Mouse (Mus musculus) heart, embryonic 11.5 days (tissue): ENCODE measurements at regions not wholly inside any gene's neighbourhood (a gene's known extent, or its start where the extent isn't known, plus 50 kb on each side); places are given as distances from the start of the nearest gene placed in this dataset.

Source experiments
- ATAC-seq: fragments of 200-750 bp; cut with Nextera tagmentation; replicated peaks from 2 replicates; pipeline ENCODE4 v1.8.0; 2017; ENCODE audit warnings: moderate library complexity; ENCODE audit not compliant: insufficient number of reproducible peaks, low FRiP score, low TSS enrichment
- H3K27ac ChIP-seq: fragments of 300-500 bp; sonication (generic); 2 replicates; pipeline ENCODE4 v1.5.1; 2014; ENCODE audit warnings: mild to moderate bottlenecking, low read depth, low read length
- H3K27me3 ChIP-seq: fragments of 300-500 bp; sonication (generic); 2 replicates; pipeline ENCODE4 v1.6.1; 2014; ENCODE audit warnings: mild to moderate bottlenecking, low read length, mixed read lengths; ENCODE audit not compliant: control insufficient read depth, insufficient read depth
- H3K36me3 ChIP-seq: fragments of 300-500 bp; sonication (generic); 2 replicates; pipeline ENCODE4 v1.6.1; 2014; ENCODE audit warnings: mild to moderate bottlenecking, low read length, moderate library complexity, mixed read lengths; ENCODE audit not compliant: control insufficient read depth, insufficient read depth
- H3K4me1 ChIP-seq: fragments of 300-500 bp; sonication (generic); 2 replicates; pipeline ENCODE4 v1.6.1; 2014; ENCODE audit warnings: low read length; ENCODE audit not compliant: control insufficient read depth, insufficient read depth
- H3K4me2 ChIP-seq: fragments of 300-500 bp; sonication (generic); 2 replicates; pipeline ENCODE4 v1.6.1; 2014; ENCODE audit warnings: mild to moderate bottlenecking, moderate library complexity
- H3K4me3 ChIP-seq: fragments of 300-500 bp; sonication (generic); 2 replicates; pipeline ENCODE4 v1.5.1; 2014; ENCODE audit warnings: low read depth, low read length
- H3K9ac ChIP-seq: fragments of 300-500 bp; sonication (generic); 2 replicates; pipeline ENCODE4 v1.6.1; 2014; ENCODE audit warnings: mild to moderate bottlenecking, low read depth, low read length, moderate library complexity
- H3K9me3 ChIP-seq: fragments of 300-500 bp; sonication (generic); replicated peaks from 2 replicates; pipeline ENCODE4 v1.6.1; 2016; ENCODE audit warnings: low read length; ENCODE audit not compliant: control insufficient read depth
- WGBS: fragments of 180-500 bp; shearing (Covaris S2); extraction: QIAGEN DNeasy Blood & Tissue Kit; methylation state at CpG from one replicate; pipeline ENCODE4 v1.1.7; 2014; ENCODE audit not compliant: insufficient replicate concordance; 5-methylcytosine and 5-hydroxymethylcytosine counted together

DNA sequence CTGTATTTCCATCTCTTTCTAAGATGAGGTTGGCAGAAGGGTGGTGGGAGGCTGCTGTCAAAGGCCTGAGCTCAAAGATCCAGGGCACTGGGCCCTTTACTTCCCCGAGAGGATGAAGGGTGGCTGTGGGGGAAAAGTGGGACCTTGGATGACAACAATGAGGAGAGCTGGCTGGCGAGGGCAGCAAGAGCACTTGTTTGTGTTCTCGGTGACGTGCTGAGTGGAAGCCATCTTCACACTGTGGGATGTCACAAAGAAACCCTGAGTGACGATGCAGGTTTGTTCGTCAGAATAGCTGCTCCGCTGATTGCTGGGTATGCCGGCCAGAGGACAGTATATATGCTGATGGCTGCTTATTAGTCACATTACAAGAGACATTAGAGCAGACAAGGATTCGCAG is 308.0 kb downstream of the Rnf144b start:
- H3K36me3 ChIP-seq = no peaks in the 10 kb centered on the region
- no peaks in the 10 kb centered on the region for H3K4me1 ChIP-seq
- 75% methylated on average over 9 of the region's 9 CpGs for WGBS
- no peak overlapping the region for H3K4me3 ChIP-seq
- H3K27ac ChIP-seq = no peak overlapping the region
- H3K9me3 ChIP-seq = no peaks in the 10 kb centered on the region
- no peak for ATAC-seq
- no peak overlapping the region for H3K9ac ChIP-seq
- H3K27me3 ChIP-seq = no peaks in the 10 kb centered on the region
- no peak overlapping the region for H3K4me2 ChIP-seq

DNA sequence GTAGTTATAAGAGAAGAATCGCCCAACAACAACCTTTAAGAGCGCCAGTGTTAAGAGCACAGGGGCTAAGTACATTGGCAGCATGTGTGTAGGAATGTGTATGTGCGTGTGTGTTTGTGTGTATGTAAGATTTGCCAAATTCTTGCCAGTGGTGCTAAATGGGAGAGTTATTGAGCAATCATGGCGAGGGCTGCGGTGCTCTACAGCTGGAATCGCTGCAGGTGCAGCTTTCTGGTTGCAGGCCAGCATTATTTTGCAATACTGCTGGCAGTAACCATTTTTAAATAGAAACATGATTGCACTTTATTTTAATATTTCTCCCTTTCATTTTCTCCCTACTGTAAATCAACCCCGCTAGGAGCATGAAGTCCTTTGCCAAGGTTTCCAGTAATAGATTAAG is 313.2 kb downstream of the Rnf144b start:
- no peaks in the 10 kb centered on the region for H3K27me3 ChIP-seq
- H3K9me3 ChIP-seq = no peaks in the 10 kb centered on the region
- H3K4me3 ChIP-seq = no peak overlapping the region
- no peaks in the 10 kb centered on the region for H3K4me1 ChIP-seq
- H3K27ac ChIP-seq = no peak overlapping the region
- no peak overlapping the region for H3K9ac ChIP-seq
- ATAC-seq = no peak
- WGBS = 85% methylated on average over 7 of the region's 7 CpGs
- no peaks in the 10 kb centered on the region for H3K36me3 ChIP-seq
- no peak overlapping the region for H3K4me2 ChIP-seq

DNA sequence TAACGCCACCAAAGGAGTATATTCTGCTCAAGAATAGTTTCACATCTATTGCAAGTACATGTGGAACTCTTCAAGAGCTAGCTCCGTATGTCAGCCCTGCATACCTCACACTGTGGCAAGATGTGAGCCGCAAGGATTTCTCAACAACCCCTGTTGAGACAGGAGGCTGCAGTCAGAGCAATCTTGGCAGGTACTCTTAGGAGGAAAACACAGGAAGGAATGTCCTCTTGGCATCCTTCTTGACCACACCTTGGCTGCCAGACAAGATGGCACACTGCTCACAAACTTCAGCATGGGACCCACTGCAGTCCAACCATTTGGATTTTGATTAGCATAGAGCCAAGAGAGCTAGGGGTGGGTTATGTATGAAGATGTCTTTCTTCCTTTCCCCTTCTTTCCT is 322.4 kb downstream of the Rnf144b start:
- Histone ChIP-seq H3K27ac (no peak overlapping the region), H3K4me3 (no peak overlapping the region), H3K4me1 (no peaks in the 10 kb centered on the region), H3K4me2 (no peak overlapping the region), H3K36me3 (no peaks in the 10 kb centered on the region), H3K27me3 (no peaks in the 10 kb centered on the region), H3K9me3 (no peaks in the 10 kb centered on the region), H3K9ac (no peak overlapping the region)
- WGBS = 78% methylated on average over 3 of the region's 3 CpGs
- ATAC-seq = no peak

- H3K4me3 ChIP-seq = no peak overlapping the region
Observed at GRCm38 (mm10) chr13:47452186-47452760, 329.8 kb downstream of the Rnf144b start.

DNA sequence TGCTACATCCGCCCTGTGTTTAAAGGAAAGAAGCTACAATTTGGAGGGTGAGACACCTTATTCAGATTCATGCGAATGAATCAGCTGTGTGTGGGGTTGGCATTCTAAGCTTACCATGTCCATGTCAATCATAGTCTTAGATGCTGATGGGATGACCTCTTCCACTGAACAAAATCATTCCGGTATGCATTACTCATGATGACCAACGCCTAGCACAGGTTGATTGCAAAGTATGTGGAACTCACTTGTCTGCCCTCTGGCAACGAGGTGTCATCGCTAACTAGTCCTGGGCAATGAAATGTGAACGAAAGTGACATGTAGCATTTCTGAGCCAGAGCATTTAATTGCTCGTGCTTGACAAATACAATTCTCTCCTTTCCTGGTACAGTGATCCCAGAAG is 339.7 kb downstream of the Rnf144b start:
- H3K27ac ChIP-seq = no peak overlapping the region
- H3K4me2 ChIP-seq = no peak overlapping the region
- H3K36me3 ChIP-seq = no peaks in the 10 kb centered on the region
- no peaks in the 10 kb centered on the region for H3K4me1 ChIP-seq
- no peak overlapping the region for H3K4me3 ChIP-seq
- 83% methylated on average over 8 of the region's 8 CpGs for WGBS
- no peak for ATAC-seq
- no peak overlapping the region for H3K9ac ChIP-seq
- H3K9me3 ChIP-seq = no peaks in the 10 kb centered on the region
- no peaks in the 10 kb centered on the region for H3K27me3 ChIP-seq

More at GRCm38 (mm10) chr13:47452186-47452760, 329.8 kb downstream of the Rnf144b start:
- 76% methylated on average over 17 of the region's 17 CpGs for WGBS
- no peaks in the 10 kb centered on the region for H3K36me3 ChIP-seq
- no peak overlapping the region for H3K27ac ChIP-seq
- H3K9me3 ChIP-seq = no peaks in the 10 kb centered on the region
- no peak for ATAC-seq
- H3K27me3 ChIP-seq = no peaks in the 10 kb centered on the region
- H3K4me2 ChIP-seq = no peak overlapping the region
- no peaks in the 10 kb centered on the region for H3K4me1 ChIP-seq
- no peak overlapping the region for H3K9ac ChIP-seq

GRCm38 (mm10) chr13:47471543-47472213 is 349.2 kb downstream of the Rnf144b start:
- 76% methylated on average over 14 of the region's 14 CpGs for WGBS
- no peaks in the 10 kb centered on the region for H3K27me3 ChIP-seq
- no peak for ATAC-seq
- no peak overlapping the region for H3K4me2 ChIP-seq
- H3K27ac ChIP-seq = no peak overlapping the region
- H3K36me3 ChIP-seq = no peaks in the 10 kb centered on the region
- H3K9ac ChIP-seq = no peak overlapping the region
- no peaks in the 10 kb centered on the region for H3K9me3 ChIP-seq
- H3K4me1 ChIP-seq = no peaks in the 10 kb centered on the region
- no peak overlapping the region for H3K4me3 ChIP-seq

DNA sequence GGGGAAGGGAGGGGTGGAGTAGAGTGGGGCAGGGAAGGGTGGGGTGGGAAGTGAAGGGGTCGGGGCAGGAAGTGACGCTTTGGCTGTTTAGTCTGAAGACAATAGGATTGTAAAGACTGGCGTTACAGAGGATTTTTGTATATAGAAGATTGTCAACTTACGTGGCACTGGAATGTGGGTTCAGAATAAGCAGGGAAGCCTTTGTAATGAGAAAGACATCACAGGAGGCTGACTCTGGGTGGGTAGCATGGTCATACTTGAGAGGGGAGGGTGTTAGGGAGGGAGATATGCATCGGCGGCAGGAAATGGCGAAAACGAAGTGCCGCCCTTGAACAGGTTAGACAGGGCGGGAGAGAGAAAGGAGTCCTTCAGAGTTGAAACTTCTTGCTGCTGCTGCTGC is 357.7 kb downstream of the Rnf144b start:
- Histone ChIP-seq H3K4me3 (no peak overlapping the region), H3K36me3 (no peaks in the 10 kb centered on the region), H3K27me3 (no peaks in the 10 kb centered on the region), H3K4me2 (no peak overlapping the region), H3K9me3 (no peaks in the 10 kb centered on the region), H3K4me1 (no peaks in the 10 kb centered on the region), H3K9ac (no peak overlapping the region), H3K27ac (no peak overlapping the region)
- 72% methylated on average over 10 of the region's 10 CpGs for WGBS
- ATAC-seq = no peak

GRCm38 (mm10) chr13:47484819-47485218 is 362.4 kb downstream of the Rnf144b start:
- no peak for ATAC-seq
- Histone ChIP-seq H3K4me2 (no peak overlapping the region), H3K36me3 (no peaks in the 10 kb centered on the region), H3K4me1 (no peaks in the 10 kb centered on the region), H3K9ac (no peak overlapping the region), H3K27ac (no peak overlapping the region), H3K9me3 (no peaks in the 10 kb centered on the region), H3K4me3 (no peak overlapping the region), H3K27me3 (no peaks in the 10 kb centered on the region)
- 83% methylated on average over 2 of the region's 2 CpGs for WGBS

GRCm38 (mm10) chr13:47486111-47486510 is 363.7 kb downstream of the Rnf144b start:
- no peaks in the 10 kb centered on the region for H3K9me3 ChIP-seq
- H3K27ac ChIP-seq = no peak overlapping the region
- ATAC-seq = no peak
- H3K4me3 ChIP-seq = no peak overlapping the region
- H3K9ac ChIP-seq = no peak overlapping the region
- no peaks in the 10 kb centered on the region for H3K4me1 ChIP-seq
- H3K36me3 ChIP-seq = no peaks in the 10 kb centered on the region
- H3K27me3 ChIP-seq = no peaks in the 10 kb centered on the region
- H3K4me2 ChIP-seq = no peak overlapping the region
